Mouse (Mus musculus): ENCODE results near the gene Ccdc87. TPM values are rescaled to one million over a fixed set of nuclear protein-coding genes. Genes with fewer than 3 reads are reported as not detected.
A peak's percentile ranks its signal among the peaks of the same experiment; 100 is the strongest.

Gene Ccdc87
- total and polyA plus RNA-seq, 2 experiments from 2014 or later: 0.71 to 0.89 TPM

DNA sequence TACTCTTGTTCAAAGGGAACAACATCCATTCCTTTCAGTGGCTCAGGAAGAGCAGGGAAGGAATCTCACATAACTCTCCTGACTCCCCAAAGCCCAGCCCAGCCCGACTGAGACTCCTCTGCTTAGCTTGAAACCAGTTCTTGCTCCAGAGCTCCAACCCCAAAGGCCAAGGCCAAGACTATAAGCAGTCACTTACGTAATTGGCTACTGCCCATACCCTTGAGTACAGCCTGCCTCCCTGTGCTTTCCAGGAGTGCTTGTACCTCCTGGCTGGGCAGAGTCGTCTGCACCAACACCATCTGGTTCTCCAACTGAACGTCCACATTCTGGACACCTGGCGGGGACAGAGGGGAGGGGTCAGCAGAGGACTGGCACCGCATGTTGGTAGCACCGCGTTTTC is 5.2 kb upstream of the Ccdc87 start:
- TF ChIP-seq CTCF (IDR thresholded peaks at IDR 0.05; ENCODE audit: low read depth): no peak
- no peak overlapping the region for H3K4me3 ChIP-seq (ENCODE audit: low read length)

DNA sequence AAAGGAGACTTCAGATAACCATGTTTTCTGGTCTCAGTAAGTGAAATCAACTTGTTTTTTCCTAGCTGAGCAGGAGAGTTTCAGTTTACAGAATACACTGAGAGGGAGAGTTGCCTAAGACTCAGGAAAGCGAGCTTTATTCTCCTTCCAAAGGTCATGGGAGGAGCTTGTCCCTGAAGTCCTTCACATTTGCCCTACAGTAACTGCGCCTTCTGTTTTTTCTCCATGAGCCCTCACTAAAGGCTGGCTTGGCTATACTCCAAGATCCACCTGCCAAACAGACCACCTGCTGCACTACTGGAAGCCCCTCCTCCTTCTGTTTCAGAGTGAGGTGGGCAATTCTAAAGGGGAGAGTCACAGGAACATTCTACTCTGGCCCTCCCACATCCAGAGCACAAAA is 3.1 kb upstream of the Ccdc87 start:
- WGBS: 72% methylated on average over 2 of the region's 2 CpGs
- no peak for TF ChIP-seq CTCF (IDR thresholded peaks at IDR 0.05; ENCODE audit: low read depth)
- H3K9ac ChIP-seq (replicated peaks; ENCODE audit: low read length): no peak overlapping the region

More for the DNA sequence above, 5.2 kb upstream of the Ccdc87 start:
- no peak overlapping the region for H3K4me2 ChIP-seq (ENCODE audit: low read depth, low read length)
- H3K27ac ChIP-seq: no peak overlapping the region
- no peak for ATAC-seq
- no peaks in the 10 kb centered on the region; the same call in 1 of the 2 replicates for H3K36me3 ChIP-seq (ENCODE audit: insufficient read depth, low read length)
- no peaks in the 10 kb centered on the region for H3K9me3 ChIP-seq (ENCODE audit: low read length)
- no peaks in the 10 kb centered on the region for H3K27me3 ChIP-seq (ENCODE audit: insufficient read depth, low read length)
- no peak for DNase-seq (ENCODE audit: low spot score)
- WGBS: 80% methylated on average over 8 of the region's 8 CpGs
- H3K9ac ChIP-seq (replicated peaks; ENCODE audit: low read length): no peak overlapping the region
- H3K4me1 ChIP-seq (ENCODE audit: insufficient read depth, low read length): peaks cover 9% of the 10 kb centered on the region; the same call in 1 of the 2 replicates

DNA sequence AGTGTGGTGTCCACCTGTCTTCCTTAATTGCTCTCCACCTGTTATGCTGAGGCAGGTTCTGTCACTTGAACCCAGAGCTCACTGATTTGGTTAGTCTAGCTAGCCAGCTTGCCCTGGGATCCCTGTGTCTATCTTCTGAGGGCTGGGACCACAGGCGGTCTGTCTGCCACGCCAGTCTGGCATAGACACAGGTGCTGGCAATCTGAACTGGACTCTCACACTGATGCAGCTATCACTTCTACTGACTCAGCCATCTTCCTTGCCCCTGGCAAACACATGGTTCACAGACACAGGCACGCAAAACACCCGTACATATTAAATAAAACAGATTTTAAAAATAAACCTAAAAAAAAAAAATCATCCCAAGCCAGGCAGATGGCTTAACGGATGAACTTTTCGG is 2.1 kb upstream of the Ccdc87 start:
- H3K9ac ChIP-seq (replicated peaks; ENCODE audit: low read length): no peak overlapping the region
- H3K9me3 ChIP-seq (ENCODE audit: low read length): no peaks in the 10 kb centered on the region
- no peak overlapping the region for H3K27ac ChIP-seq
- WGBS: 86% methylated on average over 6 of the region's 6 CpGs
- peaks cover 13% of the 10 kb centered on the region; the same call in 1 of the 2 replicates for H3K27me3 ChIP-seq (ENCODE audit: insufficient read depth, low read length)
- H3K4me1 ChIP-seq (ENCODE audit: insufficient read depth, low read length): peaks cover 6% of the 10 kb centered on the region; the same call in 1 of the 2 replicates
- DNase-seq (ENCODE audit: low spot score): no peak
- H3K36me3 ChIP-seq (ENCODE audit: insufficient read depth, low read length): no peaks in the 10 kb centered on the region; the same call in 1 of the 2 replicates
- no peak overlapping the region for H3K4me3 ChIP-seq (ENCODE audit: low read length)
- no peak for TF ChIP-seq CTCF (IDR thresholded peaks at IDR 0.05; ENCODE audit: low read depth)
- no peak for ATAC-seq
- no peak overlapping the region for H3K4me2 ChIP-seq (ENCODE audit: low read depth, low read length)

More for the DNA sequence above, 3.1 kb upstream of the Ccdc87 start:
- Histone ChIP-seq H3K36me3 (ENCODE audit: insufficient read depth, low read length) (no peaks in the 10 kb centered on the region; the same call in 1 of the 2 replicates), H3K27me3 (ENCODE audit: insufficient read depth, low read length) (peaks cover 11% of the 10 kb centered on the region; the same call in 1 of the 2 replicates), H3K4me2 (ENCODE audit: low read depth, low read length) (no peak overlapping the region), H3K27ac (no peak overlapping the region), H3K9me3 (ENCODE audit: low read length) (no peaks in the 10 kb centered on the region), H3K4me3 (ENCODE audit: low read length) (no peak overlapping the region), H3K4me1 (ENCODE audit: insufficient read depth, low read length) (peaks cover 6% of the 10 kb centered on the region; the same call in 1 of the 2 replicates)
- DNase-seq (ENCODE audit: low spot score): no peak
- no peak for ATAC-seq

DNA sequence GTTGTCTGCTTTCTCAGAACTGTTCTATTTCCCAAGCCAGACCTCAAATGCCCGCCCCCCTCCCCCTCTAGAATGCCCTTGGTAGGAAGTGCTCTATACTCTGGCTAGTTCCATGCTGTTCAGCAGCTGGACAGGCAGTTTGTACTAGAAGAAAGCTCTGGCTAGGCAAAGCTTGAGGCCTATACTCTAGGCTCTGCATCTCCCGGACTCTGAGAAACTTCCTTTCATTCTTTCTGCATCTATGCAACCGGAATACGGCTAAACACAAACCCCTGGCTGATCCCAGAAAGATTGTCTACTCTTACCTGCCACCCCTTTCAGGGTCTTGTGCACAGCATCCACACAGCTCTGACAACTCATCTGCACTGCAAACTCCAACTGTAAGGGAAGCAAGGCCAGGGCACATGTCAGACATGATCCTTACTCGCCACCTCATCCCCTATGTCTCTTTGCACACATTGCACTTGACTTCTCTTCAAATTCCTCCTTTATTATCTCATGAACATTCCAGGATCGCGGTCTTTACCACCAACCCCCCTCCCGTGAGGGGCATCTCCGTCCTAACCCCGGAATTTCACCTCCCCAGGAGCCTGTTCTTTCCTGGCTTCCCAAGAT is 533 bp upstream of the Ccdc87 start:
- H3K4me3 ChIP-seq (ENCODE audit: low read length): peak overlapping the region; percentile 67
- H3K9ac ChIP-seq (replicated peaks; ENCODE audit: low read length): peak overlapping the region; percentile 59
- no peak for TF ChIP-seq CTCF (IDR thresholded peaks at IDR 0.05; ENCODE audit: low read depth)
- WGBS: 28% methylated on average over 10 of the region's 10 CpGs
- ATAC-seq (no peak; the same call in 1 of the 2 replicates), DNase-seq (ENCODE audit: low spot score) (no peak)
- H3K4me2 ChIP-seq (ENCODE audit: low read depth, low read length): peak overlapping the region; percentile 98
- H3K27ac ChIP-seq: peak overlapping the region; percentile 37; the same call in 1 of the 2 replicates
- H3K27me3 ChIP-seq (ENCODE audit: insufficient read depth, low read length): peaks cover 13% of the 10 kb centered on the region; the same call in 1 of the 2 replicates
- H3K36me3 ChIP-seq (ENCODE audit: insufficient read depth, low read length): no peaks in the 10 kb centered on the region
- no peaks in the 10 kb centered on the region for H3K9me3 ChIP-seq (ENCODE audit: low read length)
- peaks cover 6% of the 10 kb centered on the region; the same call in 1 of the 2 replicates for H3K4me1 ChIP-seq (ENCODE audit: insufficient read depth, low read length)

DNA sequence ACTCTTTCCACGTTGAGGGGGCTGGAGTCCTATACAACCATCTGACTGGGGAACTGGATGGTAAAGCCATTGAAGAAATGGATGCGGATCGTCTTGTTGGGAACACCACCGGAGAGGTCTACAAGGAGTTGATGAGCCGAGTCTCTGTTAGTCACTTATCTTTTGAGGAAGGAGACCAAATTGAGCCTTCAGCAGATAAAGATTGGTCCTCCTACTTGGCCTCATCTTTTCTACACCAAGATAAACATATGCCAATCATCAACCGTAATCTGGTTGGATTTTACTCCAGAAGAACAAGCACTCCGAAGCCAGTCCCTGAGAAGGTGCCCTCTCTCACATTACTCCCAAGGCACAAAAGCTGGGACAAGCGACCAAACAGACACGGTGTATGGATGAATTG is 1.7 kb downstream of the Ccdc87 start:
- no peak overlapping the region for H3K27ac ChIP-seq

GRCm38 (mm10) chr19:4842611-4843010 is 3.4 kb downstream of the Ccdc87 start:
- WGBS: 65% methylated on average over 2 of the region's 2 CpGs
- H3K4me3 ChIP-seq (ENCODE audit: low read length): no peak overlapping the region
- H3K36me3 ChIP-seq (ENCODE audit: insufficient read depth, low read length): no peaks in the 10 kb centered on the region
- no peaks in the 10 kb centered on the region for H3K9me3 ChIP-seq (ENCODE audit: low read length)
- no peak overlapping the region for H3K9ac ChIP-seq (replicated peaks; ENCODE audit: low read length)
- TF ChIP-seq CTCF (IDR thresholded peaks at IDR 0.05; ENCODE audit: low read depth): no peak
- peaks cover 13% of the 10 kb centered on the region; the same call in 1 of the 2 replicates for H3K27me3 ChIP-seq (ENCODE audit: insufficient read depth, low read length)
- H3K4me1 ChIP-seq (ENCODE audit: insufficient read depth, low read length): peaks cover 6% of the 10 kb centered on the region; the same call in 1 of the 2 replicates
- H3K27ac ChIP-seq: no peak overlapping the region
- ATAC-seq: no peak
- no peak overlapping the region for H3K4me2 ChIP-seq (ENCODE audit: low read depth, low read length)
- no peak for DNase-seq (ENCODE audit: low spot score)

More for the DNA sequence above, 1.7 kb downstream of the Ccdc87 start:
- Histone ChIP-seq H3K9me3 (ENCODE audit: low read length) (no peaks in the 10 kb centered on the region), H3K4me2 (ENCODE audit: low read depth, low read length) (no peak overlapping the region), H3K36me3 (ENCODE audit: insufficient read depth, low read length) (no peaks in the 10 kb centered on the region), H3K4me1 (ENCODE audit: insufficient read depth, low read length) (peaks cover 6% of the 10 kb centered on the region; the same call in 1 of the 2 replicates), H3K9ac (replicated peaks; ENCODE audit: low read length) (no peak overlapping the region), H3K27me3 (ENCODE audit: insufficient read depth, low read length) (peaks cover 13% of the 10 kb centered on the region; the same call in 1 of the 2 replicates), H3K4me3 (ENCODE audit: low read length) (no peak overlapping the region)
- DNase-seq (ENCODE audit: low spot score) (no peak), ATAC-seq (no peak)
- WGBS: 86% methylated on average over 9 of the region's 9 CpGs
- no peak for TF ChIP-seq CTCF (IDR thresholded peaks at IDR 0.05; ENCODE audit: low read depth)

DNA sequence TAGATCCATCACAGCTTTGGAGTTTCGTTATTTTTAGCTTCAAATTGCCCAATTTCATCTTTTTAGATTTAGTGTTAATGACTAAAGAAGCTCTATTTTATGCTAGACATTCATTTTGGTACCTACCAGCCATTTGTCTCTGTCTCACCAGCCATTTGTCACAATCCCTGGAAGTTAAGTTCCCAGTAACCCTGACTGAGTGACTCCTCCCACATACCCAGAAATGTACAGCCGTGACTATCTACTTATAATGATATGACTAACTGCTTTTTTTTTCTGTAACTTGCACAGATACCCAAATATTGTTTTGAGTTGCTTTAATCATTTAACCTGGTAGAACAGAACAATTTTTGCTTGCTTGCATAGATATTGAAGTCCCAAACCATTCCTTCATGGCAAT is 6.7 kb downstream of the Ccdc87 start:
- Histone ChIP-seq H3K4me2 (ENCODE audit: low read depth, low read length) (no peak overlapping the region), H3K9ac (replicated peaks; ENCODE audit: low read length) (no peak overlapping the region), H3K27ac (no peak overlapping the region), H3K36me3 (ENCODE audit: insufficient read depth, low read length) (no peaks in the 10 kb centered on the region), H3K27me3 (ENCODE audit: insufficient read depth, low read length) (0 out of 2 replicates have a peak, but pooled peaks cover 5% of the 10 kb centered on the region), H3K4me3 (ENCODE audit: low read length) (no peak overlapping the region), H3K4me1 (ENCODE audit: insufficient read depth, low read length) (no peaks in the 10 kb centered on the region), H3K9me3 (ENCODE audit: low read length) (no peaks in the 10 kb centered on the region)
- no peak for TF ChIP-seq CTCF (IDR thresholded peaks at IDR 0.05; ENCODE audit: low read depth)
- WGBS: 71% methylated on average over 2 of the region's 2 CpGs
- ATAC-seq (no peak), DNase-seq (ENCODE audit: low spot score) (no peak)

Measured in hindbrain, postnatal 0 days (tissue).